Mouse (Mus musculus) lung, postnatal 0 days (tissue): ENCODE results near the gene Slc35c1.

Experiments
- CTCF ChIP-seq: IDR thresholded peaks from 2 replicates; pipeline ENCODE4 v1.5.1; 2016; ENCODE audit warnings: antibody characterized with exemption, mild to moderate bottlenecking
- EP300 ChIP-seq: IDR thresholded peaks from 2 replicates; pipeline ENCODE4 v1.6.1; 2016; ENCODE audit warnings: antibody characterized with exemption, mild to moderate bottlenecking, control low read depth

DNA sequence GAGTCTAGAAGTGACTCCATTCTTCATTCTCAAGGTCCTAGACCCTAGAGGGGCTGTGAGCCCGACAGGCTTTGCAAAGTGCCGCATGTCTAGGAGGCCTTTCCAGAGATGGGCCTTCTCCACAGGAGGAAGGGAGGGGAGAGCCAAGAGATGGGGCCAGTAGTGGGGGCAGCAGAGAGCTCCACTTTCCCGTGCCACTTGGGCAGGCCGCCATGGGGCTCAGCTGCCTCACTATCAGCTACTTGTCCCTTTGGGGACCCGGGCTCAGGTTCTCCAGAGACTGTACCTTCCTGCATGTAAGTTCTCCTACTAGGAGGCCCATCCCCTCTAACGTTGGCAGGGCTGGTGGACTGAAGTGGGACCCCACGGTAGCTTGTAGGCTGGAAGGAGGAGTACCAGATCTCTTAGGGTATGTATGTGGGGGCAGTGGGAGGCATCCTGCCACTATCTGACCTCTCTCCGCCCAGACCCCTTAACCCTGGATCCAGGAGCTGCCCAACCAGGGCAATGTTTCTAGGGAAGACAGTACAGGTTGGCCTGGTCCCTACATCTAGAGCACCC, 3.3 kb downstream of the Slc35c1 start:
- TF ChIP-seq CTCF (0 out of 2 replicates have a peak, but pooled peaks have one; percentile 14), EP300 (no peak)
